Mouse (Mus musculus): ENCODE results near the gene Usp54. TPM values are rescaled to one million over a fixed set of nuclear protein-coding genes. Genes with fewer than 3 reads are reported as not detected.

The Usp54 gene
- total and polyA plus RNA-seq, 3 experiments: 0.72 to 3.9 (median 3.3) TPM

GRCm38 (mm10) chr14:20663601-20664000 lies 22.7 kb upstream of the Usp54 start:
- ATAC-seq (ENCODE audit: extremely low read depth, insufficient number of reproducible peaks, low FRiP score, poor library complexity, severe bottlenecking): no peak
- peaks cover 69% of the 10 kb centered on the region for H3K27me3 ChIP-seq (ENCODE audit: insufficient read depth, low read length)
- no peaks in the 10 kb centered on the region for H3K36me3 ChIP-seq (replicated peaks)

GRCm38 (mm10) chr14:20662740-20663139 lies 21.9 kb upstream of the Usp54 start:
- Histone ChIP-seq H3K27me3 (ENCODE audit: insufficient read depth, low read length) (peaks cover 60% of the 10 kb centered on the region), H3K4me1 (ENCODE audit: insufficient read depth, low read depth, low read length) (peaks cover 20% of the 10 kb centered on the region), H3K36me3 (replicated peaks) (no peaks in the 10 kb centered on the region), H3K4me3 (ENCODE audit: low read depth, low read length) (no peak overlapping the region), H3K9me3 (replicated peaks) (no peaks in the 10 kb centered on the region)
- DNase-seq (ENCODE audit: low spot score): no peak
- TF ChIP-seq CTCF (IDR thresholded peaks at IDR 0.05; ENCODE audit: low read depth, low read length): no peak
- ATAC-seq (ENCODE audit: extremely low read depth, insufficient number of reproducible peaks, low FRiP score, poor library complexity, severe bottlenecking): no peak

More at GRCm38 (mm10) chr14:20663601-20664000, 22.7 kb upstream of the Usp54 start:
- Histone ChIP-seq H3K4me1 (ENCODE audit: insufficient read depth, low read depth, low read length) (peaks cover 20% of the 10 kb centered on the region), H3K4me3 (ENCODE audit: low read depth, low read length) (no peak overlapping the region), H3K9me3 (replicated peaks) (no peaks in the 10 kb centered on the region)
- TF ChIP-seq GATA1 (IDR thresholded peaks at IDR 0.05; ENCODE audit: borderline replicate concordance, low read length): no peak
- no peak for TF ChIP-seq POLR2AphosphoS5 (IDR thresholded peaks at IDR 0.05; ENCODE audit: insufficient replicate concordance, low read depth, low read length)
- no peak for TF ChIP-seq TAL1 (conservative IDR thresholded peaks at IDR 0.05; ENCODE audit: low read depth, low read length)
- TF ChIP-seq GATA2 (IDR thresholded peaks at IDR 0.05; ENCODE audit: borderline replicate concordance, low read depth, low read length): no peak
- TF ChIP-seq CTCF (IDR thresholded peaks at IDR 0.05; ENCODE audit: low read depth, low read length): no peak
- no peak for DNase-seq (ENCODE audit: low spot score)

GRCm38 (mm10) chr14:20661661-20662331 lies 20.9 kb upstream of the Usp54 start:
- Histone ChIP-seq H3K9me3 (replicated peaks) (no peaks in the 10 kb centered on the region), H3K4me1 (ENCODE audit: insufficient read depth, low read depth, low read length) (peaks cover 20% of the 10 kb centered on the region), H3K4me3 (ENCODE audit: low read depth, low read length) (peak overlapping the region; percentile 71), H3K27me3 (ENCODE audit: insufficient read depth, low read length) (peaks cover 53% of the 10 kb centered on the region), H3K36me3 (replicated peaks) (no peaks in the 10 kb centered on the region)
- ATAC-seq (ENCODE audit: extremely low read depth, insufficient number of reproducible peaks, low FRiP score, poor library complexity, severe bottlenecking): no peak
- TF ChIP-seq GATA2 (IDR thresholded peaks at IDR 0.05; ENCODE audit: borderline replicate concordance, low read depth, low read length): no peak
- no peak for TF ChIP-seq TAL1 (conservative IDR thresholded peaks at IDR 0.05; ENCODE audit: low read depth, low read length)
- TF ChIP-seq CTCF (IDR thresholded peaks at IDR 0.05; ENCODE audit: low read depth, low read length): no peak
- TF ChIP-seq GATA1 (IDR thresholded peaks at IDR 0.05; ENCODE audit: borderline replicate concordance, low read length): no peak
- TF ChIP-seq POLR2AphosphoS5 (IDR thresholded peaks at IDR 0.05; ENCODE audit: insufficient replicate concordance, low read depth, low read length): no peak
- DNase-seq (ENCODE audit: low spot score): no peak

GRCm38 (mm10) chr14:20660827-20661660 lies 20.2 kb upstream of the Usp54 start:
- DNase-seq (ENCODE audit: low spot score) (peak; percentile 84), ATAC-seq (ENCODE audit: extremely low read depth, insufficient number of reproducible peaks, low FRiP score, poor library complexity, severe bottlenecking) (peak; percentile 77)
- Histone ChIP-seq H3K27me3 (ENCODE audit: insufficient read depth, low read length) (peaks cover 51% of the 10 kb centered on the region), H3K4me1 (ENCODE audit: insufficient read depth, low read depth, low read length) (peaks cover 20% of the 10 kb centered on the region), H3K4me3 (ENCODE audit: low read depth, low read length) (peak overlapping the region; percentile 71), H3K36me3 (replicated peaks) (no peaks in the 10 kb centered on the region), H3K9me3 (replicated peaks) (no peaks in the 10 kb centered on the region)
- TF ChIP-seq TAL1 (conservative IDR thresholded peaks at IDR 0.05; ENCODE audit: low read depth, low read length) (no peak), GATA1 (IDR thresholded peaks at IDR 0.05; ENCODE audit: borderline replicate concordance, low read length) (no peak), POLR2AphosphoS5 (IDR thresholded peaks at IDR 0.05; ENCODE audit: insufficient replicate concordance, low read depth, low read length) (no peak), CTCF (IDR thresholded peaks at IDR 0.05; ENCODE audit: low read depth, low read length) (peak; percentile 57), GATA2 (IDR thresholded peaks at IDR 0.05; ENCODE audit: borderline replicate concordance, low read depth, low read length) (no peak)

- TF ChIP-seq GATA1 (IDR thresholded peaks at IDR 0.05; ENCODE audit: borderline replicate concordance, low read length) (no peak), CTCF (IDR thresholded peaks at IDR 0.05; ENCODE audit: low read depth, low read length) (no peak), GATA2 (IDR thresholded peaks at IDR 0.05; ENCODE audit: borderline replicate concordance, low read depth, low read length) (no peak), TAL1 (conservative IDR thresholded peaks at IDR 0.05; ENCODE audit: low read depth, low read length) (no peak), POLR2AphosphoS5 (IDR thresholded peaks at IDR 0.05; ENCODE audit: insufficient replicate concordance, low read depth, low read length) (no peak)
- DNase-seq (ENCODE audit: low spot score) (no peak), ATAC-seq (ENCODE audit: extremely low read depth, insufficient number of reproducible peaks, low FRiP score, poor library complexity, severe bottlenecking) (no peak)
- Histone ChIP-seq H3K4me1 (ENCODE audit: insufficient read depth, low read depth, low read length) (peaks cover 22% of the 10 kb centered on the region), H3K36me3 (replicated peaks) (no peaks in the 10 kb centered on the region), H3K9me3 (replicated peaks) (no peaks in the 10 kb centered on the region), H3K27me3 (ENCODE audit: insufficient read depth, low read length) (peaks cover 48% of the 10 kb centered on the region), H3K4me3 (ENCODE audit: low read depth, low read length) (no peak overlapping the region)
Measured at GRCm38 (mm10) chr14:20659687-20660086, 18.8 kb upstream of the Usp54 start.

GRCm38 (mm10) chr14:20658902-20659301 lies 18.0 kb upstream of the Usp54 start:
- Histone ChIP-seq H3K27me3 (ENCODE audit: insufficient read depth, low read length) (peaks cover 40% of the 10 kb centered on the region), H3K4me3 (ENCODE audit: low read depth, low read length) (no peak overlapping the region), H3K9me3 (replicated peaks) (no peaks in the 10 kb centered on the region), H3K36me3 (replicated peaks) (no peaks in the 10 kb centered on the region), H3K4me1 (ENCODE audit: insufficient read depth, low read depth, low read length) (peaks cover 18% of the 10 kb centered on the region)
- ATAC-seq (ENCODE audit: extremely low read depth, insufficient number of reproducible peaks, low FRiP score, poor library complexity, severe bottlenecking): no peak
- TF ChIP-seq GATA1 (IDR thresholded peaks at IDR 0.05; ENCODE audit: borderline replicate concordance, low read length) (no peak), GATA2 (IDR thresholded peaks at IDR 0.05; ENCODE audit: borderline replicate concordance, low read depth, low read length) (no peak), POLR2AphosphoS5 (IDR thresholded peaks at IDR 0.05; ENCODE audit: insufficient replicate concordance, low read depth, low read length) (no peak)
- DNase-seq (ENCODE audit: low spot score): no peak

All from G1E (cell line).